Mouse (Mus musculus) embryonic facial prominence, embryonic 15.5 days (tissue): ENCODE measurements at regions not wholly inside any gene's neighbourhood (a gene's known extent, or its start where the extent isn't known, plus 50 kb on each side); places are given as distances from the start of the nearest gene placed in this dataset.

ENCODE experiments used
- ATAC-seq: fragments of 200-750 bp; cut with Nextera tagmentation; 2 replicates; pipeline ENCODE4 v1.8.0; 2017; ENCODE audit warnings: low read depth, moderate TSS enrichment; ENCODE audit not compliant: insufficient number of reproducible peaks, low FRiP score, low TSS enrichment
- H3K27ac ChIP-seq: fragments of 300-500 bp; sonication (generic); replicated peaks from 2 replicates; pipeline ENCODE4 v1.5.1; 2015; ENCODE audit warnings: mild to moderate bottlenecking, inconsistent platforms
- H3K27me3 ChIP-seq: fragments of 300-500 bp; sonication (generic); 2 replicates; pipeline ENCODE4 v1.6.1; 2015; ENCODE audit warnings: inconsistent platforms
- H3K36me3 ChIP-seq: fragments of 300-500 bp; sonication (generic); 2 replicates; pipeline ENCODE4 v1.6.1; 2015; ENCODE audit warnings: mild to moderate bottlenecking, inconsistent platforms
- H3K4me1 ChIP-seq: fragments of 300-500 bp; sonication (generic); 2 replicates; pipeline ENCODE4 v1.6.1; 2015; ENCODE audit warnings: inconsistent platforms
- H3K4me2 ChIP-seq: fragments of 300-500 bp; sonication (generic); replicated peaks from 2 replicates; pipeline ENCODE4 v1.6.1; 2015; ENCODE audit warnings: mild to moderate bottlenecking, inconsistent platforms
- H3K4me3 ChIP-seq: fragments of 300-500 bp; sonication (generic); replicated peaks from 2 replicates; pipeline ENCODE4 v1.5.1; 2015; ENCODE audit warnings: mild to moderate bottlenecking, inconsistent platforms
- H3K9ac ChIP-seq: fragments of 300-500 bp; sonication (generic); 2 replicates; pipeline ENCODE4 v1.6.1; 2015; ENCODE audit warnings: inconsistent platforms
- H3K9me3 ChIP-seq: fragments of 300-500 bp; sonication (generic); replicated peaks from 2 replicates; pipeline ENCODE4 v1.6.1; 2016; ENCODE audit warnings: inconsistent platforms
- WGBS: fragments of 180-500 bp; shearing (Covaris S2); methylation state at CpG from one replicate; pipeline ENCODE4 v1.1.7; 2015; 5-methylcytosine and 5-hydroxymethylcytosine counted together

DNA sequence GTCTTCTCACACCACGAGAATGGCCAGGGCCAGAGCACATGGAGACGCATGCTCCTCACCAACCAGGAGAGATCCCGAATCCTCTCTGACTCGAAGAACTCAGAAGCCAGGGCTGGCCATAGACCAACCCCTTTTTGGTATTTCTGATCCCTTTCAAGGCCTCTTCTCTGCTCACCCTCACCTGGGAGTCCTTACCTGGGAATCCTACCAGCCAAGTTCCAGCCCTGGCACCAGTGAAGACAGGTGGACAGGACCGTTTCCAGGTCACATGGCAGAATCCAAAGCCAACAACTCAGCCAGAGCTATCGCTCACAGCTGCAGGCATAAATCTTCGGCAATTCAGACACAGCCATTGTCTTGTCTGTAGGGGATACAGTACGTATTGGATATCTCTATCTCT is 626.2 kb upstream of the Fam19a5 start:
- peaks cover 7% of the 10 kb centered on the region; the same call in 1 of the 2 replicates for H3K4me1 ChIP-seq
- no peak for ATAC-seq
- no peaks in the 10 kb centered on the region for H3K27me3 ChIP-seq
- WGBS: 89% methylated on average over 8 of the region's 8 CpGs
- H3K9me3 ChIP-seq: no peaks in the 10 kb centered on the region
- H3K36me3 ChIP-seq: no peaks in the 10 kb centered on the region
- no peak overlapping the region for H3K4me2 ChIP-seq
- H3K27ac ChIP-seq: no peak overlapping the region
- H3K9ac ChIP-seq: no peak overlapping the region
- H3K4me3 ChIP-seq: no peak overlapping the region

DNA sequence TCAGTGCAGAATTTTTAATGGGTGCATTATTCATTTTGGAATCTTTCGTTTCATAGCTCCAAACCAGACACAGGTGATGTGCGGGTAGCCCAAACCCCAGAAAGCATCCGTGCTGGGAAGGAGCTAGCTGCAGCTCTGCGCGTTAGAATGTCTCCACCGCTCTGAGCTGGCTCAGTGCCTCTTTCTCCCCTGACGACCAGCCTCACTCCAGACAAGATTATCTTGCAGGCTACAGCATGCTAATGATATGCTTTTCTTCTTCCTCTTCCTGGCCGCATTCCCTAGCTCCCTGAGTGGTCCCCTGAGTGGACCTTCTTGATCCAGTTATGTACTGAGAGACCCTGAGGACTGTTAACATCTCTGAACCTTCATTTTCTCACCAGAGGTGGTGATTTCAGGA is 624.4 kb upstream of the Fam19a5 start:
- H3K9me3 ChIP-seq: no peaks in the 10 kb centered on the region
- no peaks in the 10 kb centered on the region for H3K27me3 ChIP-seq
- H3K4me1 ChIP-seq: peaks cover 7% of the 10 kb centered on the region; the same call in 1 of the 2 replicates
- no peak for ATAC-seq
- no peak overlapping the region for H3K4me2 ChIP-seq
- H3K27ac ChIP-seq: no peak overlapping the region
- 31% methylated on average over 8 of the region's 8 CpGs for WGBS
- no peak overlapping the region for H3K9ac ChIP-seq
- no peak overlapping the region for H3K4me3 ChIP-seq
- no peaks in the 10 kb centered on the region for H3K36me3 ChIP-seq

DNA sequence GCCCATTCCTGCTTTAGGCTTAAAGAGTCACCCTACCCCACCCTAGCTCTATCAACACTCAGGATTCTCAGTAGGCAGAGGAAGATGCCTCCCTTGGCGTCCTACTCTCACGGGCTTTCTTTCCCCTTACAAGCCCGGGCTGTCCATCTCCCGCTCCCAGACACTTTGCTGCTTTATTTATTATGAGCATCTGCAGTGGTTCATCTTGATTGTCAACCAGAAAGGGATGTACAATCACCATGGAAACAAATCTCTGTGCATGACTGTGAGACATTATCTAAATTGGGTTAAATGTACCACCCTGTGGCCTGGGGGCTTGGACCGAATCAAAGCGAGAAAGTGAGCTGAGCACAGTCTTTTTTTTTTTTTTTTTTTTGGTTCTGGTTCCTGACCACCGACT is 623.9 kb upstream of the Fam19a5 start:
- H3K4me3 ChIP-seq: no peak overlapping the region
- H3K4me2 ChIP-seq: no peak overlapping the region
- no peaks in the 10 kb centered on the region for H3K9me3 ChIP-seq
- 15% methylated on average over 7 of the region's 7 CpGs for WGBS
- ATAC-seq: no peak
- H3K27me3 ChIP-seq: no peaks in the 10 kb centered on the region
- H3K36me3 ChIP-seq: no peaks in the 10 kb centered on the region
- H3K27ac ChIP-seq: no peak overlapping the region
- peaks cover 7% of the 10 kb centered on the region; the same call in 1 of the 2 replicates for H3K4me1 ChIP-seq
- no peak overlapping the region for H3K9ac ChIP-seq

DNA sequence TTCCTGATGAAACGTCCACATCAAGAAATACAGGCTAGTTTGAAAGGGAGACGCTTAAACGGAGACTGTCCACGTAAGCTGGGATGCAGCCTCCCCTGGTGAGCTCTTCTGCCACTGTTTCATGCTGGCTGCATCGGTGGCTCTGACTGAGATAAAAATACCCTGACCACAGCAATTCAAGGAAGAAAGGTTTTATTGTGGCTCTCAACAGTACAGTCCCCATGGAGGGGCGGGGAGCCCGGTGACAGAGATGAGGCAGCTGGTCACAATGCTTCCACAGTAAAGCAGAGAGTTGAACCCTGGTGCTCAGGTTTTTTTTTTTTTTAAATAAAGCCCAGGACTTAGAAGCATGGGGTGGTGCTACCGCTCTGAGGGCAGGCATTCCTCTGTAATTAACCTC is 622.7 kb upstream of the Fam19a5 start:
- Histone ChIP-seq H3K4me3 (no peak overlapping the region), H3K9ac (no peak overlapping the region), H3K36me3 (no peaks in the 10 kb centered on the region), H3K4me1 (peaks cover 7% of the 10 kb centered on the region; the same call in 1 of the 2 replicates), H3K9me3 (no peaks in the 10 kb centered on the region), H3K27me3 (no peaks in the 10 kb centered on the region), H3K4me2 (no peak overlapping the region), H3K27ac (no peak overlapping the region)
- WGBS: 7% methylated on average over 8 of the region's 8 CpGs
- no peak for ATAC-seq

DNA sequence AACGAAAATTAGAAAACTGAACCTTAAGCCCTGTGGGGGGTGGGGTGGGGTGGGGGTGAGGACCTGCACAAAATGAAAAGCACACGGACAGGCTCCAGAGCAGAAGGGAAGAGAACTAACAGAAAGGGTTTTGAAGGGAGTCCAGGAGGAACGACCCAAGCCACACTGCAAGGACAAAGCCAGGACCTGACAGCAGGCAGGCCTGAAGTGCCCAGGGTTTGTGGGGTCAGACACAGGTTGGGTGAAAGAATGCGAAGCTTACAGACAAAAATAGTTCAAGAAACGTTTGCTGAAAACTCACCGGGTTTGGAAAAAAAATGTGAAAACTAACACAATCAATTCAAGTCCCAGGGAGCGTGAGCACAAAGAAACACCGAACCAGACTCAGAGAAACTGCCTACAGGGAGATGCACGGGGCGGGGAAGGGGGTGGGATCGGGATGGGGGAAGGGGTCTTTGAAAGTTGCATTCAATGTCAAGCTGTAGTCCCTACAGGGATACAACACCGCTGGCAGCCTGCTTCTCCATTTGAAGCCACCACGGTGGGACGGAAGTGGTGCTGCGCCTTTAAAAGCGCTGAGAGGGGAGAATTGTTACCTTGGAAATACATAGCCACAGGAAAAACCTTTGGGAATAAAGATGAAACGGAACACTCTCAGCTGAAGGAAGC is 618.9 kb upstream of the Fam19a5 start:
- H3K36me3 ChIP-seq: no peaks in the 10 kb centered on the region
- H3K27me3 ChIP-seq: no peaks in the 10 kb centered on the region
- ATAC-seq: no peak
- H3K9me3 ChIP-seq: no peaks in the 10 kb centered on the region
- H3K9ac ChIP-seq: no peak overlapping the region
- WGBS: 10% methylated on average over 17 of the region's 17 CpGs
- H3K27ac ChIP-seq: no peak overlapping the region
- H3K4me3 ChIP-seq: no peak overlapping the region
- peaks cover 7% of the 10 kb centered on the region; the same call in 1 of the 2 replicates for H3K4me1 ChIP-seq
- no peak overlapping the region for H3K4me2 ChIP-seq

DNA sequence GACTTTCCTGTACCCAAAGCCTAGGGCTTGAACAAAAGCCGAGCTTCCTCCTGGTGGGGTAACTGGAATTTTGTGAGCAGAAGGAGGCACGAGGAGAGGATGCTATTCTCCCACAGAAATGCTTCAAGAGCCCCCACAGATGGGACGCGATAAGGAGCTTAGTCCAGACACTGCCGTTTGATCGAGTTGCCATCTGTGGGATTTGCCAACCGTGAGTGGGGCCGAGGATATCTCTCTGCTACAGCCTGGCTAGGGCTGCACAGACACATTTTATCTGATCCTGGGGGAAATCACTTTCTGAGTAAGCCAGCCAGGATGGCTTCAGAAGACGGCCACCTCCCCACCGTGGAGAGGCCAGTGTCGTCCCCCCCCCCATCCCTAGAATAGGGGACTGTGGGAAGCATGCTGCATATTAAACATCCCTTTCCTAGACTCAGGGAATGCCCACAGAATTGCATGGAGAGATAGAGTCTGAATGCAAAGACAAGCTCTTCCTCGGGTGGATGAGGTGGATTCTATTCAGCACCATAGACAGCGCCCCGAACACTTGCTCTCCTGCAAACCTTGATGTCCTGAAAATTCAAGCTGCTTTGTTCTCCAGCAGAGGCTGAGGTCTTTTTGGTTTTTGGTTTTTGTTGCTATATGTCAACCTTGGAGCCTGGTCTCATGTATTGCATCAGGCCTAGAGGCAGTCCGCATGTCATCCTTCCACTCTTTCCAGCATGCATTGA is 611.6 kb upstream of the Fam19a5 start:
- no peaks in the 10 kb centered on the region for H3K36me3 ChIP-seq
- no peak overlapping the region for H3K27ac ChIP-seq
- ATAC-seq: no peak
- H3K4me3 ChIP-seq: no peak overlapping the region
- H3K27me3 ChIP-seq: no peaks in the 10 kb centered on the region
- H3K4me2 ChIP-seq: no peak overlapping the region
- H3K4me1 ChIP-seq: no peaks in the 10 kb centered on the region
- H3K9ac ChIP-seq: no peak overlapping the region
- 53% methylated on average over 15 of the region's 15 CpGs for WGBS
- no peaks in the 10 kb centered on the region for H3K9me3 ChIP-seq

DNA sequence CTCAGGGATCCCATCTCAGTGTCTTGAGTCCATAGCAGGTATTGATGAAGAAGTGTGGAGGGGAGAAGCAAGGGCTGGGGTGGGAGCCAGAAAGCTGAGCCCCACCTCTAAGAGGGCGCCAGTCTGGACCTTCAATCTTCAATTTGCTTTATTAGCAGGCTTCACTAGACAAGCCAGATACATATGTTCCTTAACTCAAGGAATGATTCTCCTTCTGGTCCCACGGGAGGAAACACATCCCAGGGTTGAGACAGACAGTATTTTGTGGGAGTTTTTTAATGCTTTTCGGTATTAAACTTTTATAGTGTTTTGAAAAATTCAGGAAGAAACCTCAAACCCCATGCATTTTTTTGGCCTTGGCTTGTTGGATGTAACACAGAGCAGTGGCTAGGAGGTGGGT is 606.7 kb upstream of the Fam19a5 start:
- H3K9me3 ChIP-seq: no peaks in the 10 kb centered on the region

DNA sequence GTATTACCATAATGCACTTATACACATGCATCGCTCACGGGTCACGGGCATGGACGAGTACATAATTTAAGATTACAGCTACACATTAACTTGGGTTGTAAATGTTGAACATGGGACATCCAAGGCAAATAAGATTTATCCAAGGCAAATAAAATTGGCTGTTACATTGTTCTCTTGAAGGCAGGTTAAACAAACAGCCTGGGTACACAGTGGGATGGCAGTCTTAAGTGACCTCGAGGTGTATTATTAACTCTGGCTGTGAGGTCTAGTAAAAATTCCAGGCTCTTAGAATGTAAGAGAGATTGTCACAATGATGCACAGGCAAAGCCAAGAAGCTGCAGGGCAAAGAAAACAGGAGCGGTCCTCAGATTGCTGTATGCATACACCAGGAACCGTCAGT is 599.6 kb upstream of the Fam19a5 start:
- Histone ChIP-seq H3K27me3 (no peaks in the 10 kb centered on the region), H3K4me3 (no peak overlapping the region), H3K4me2 (no peak overlapping the region), H3K4me1 (no peaks in the 10 kb centered on the region), H3K9me3 (no peaks in the 10 kb centered on the region), H3K36me3 (no peaks in the 10 kb centered on the region), H3K27ac (no peak overlapping the region), H3K9ac (no peak overlapping the region)
- WGBS: 81% methylated on average over 7 of the region's 7 CpGs
- no peak for ATAC-seq

More for the DNA sequence above, 606.7 kb upstream of the Fam19a5 start:
- no peaks in the 10 kb centered on the region for H3K27me3 ChIP-seq
- H3K4me2 ChIP-seq: no peak overlapping the region
- no peak overlapping the region for H3K27ac ChIP-seq
- no peaks in the 10 kb centered on the region for H3K36me3 ChIP-seq
- ATAC-seq: no peak
- no peaks in the 10 kb centered on the region for H3K4me1 ChIP-seq
- no peak overlapping the region for H3K9ac ChIP-seq
- no peak overlapping the region for H3K4me3 ChIP-seq
- 77% methylated on average over 3 of the region's 3 CpGs for WGBS

DNA sequence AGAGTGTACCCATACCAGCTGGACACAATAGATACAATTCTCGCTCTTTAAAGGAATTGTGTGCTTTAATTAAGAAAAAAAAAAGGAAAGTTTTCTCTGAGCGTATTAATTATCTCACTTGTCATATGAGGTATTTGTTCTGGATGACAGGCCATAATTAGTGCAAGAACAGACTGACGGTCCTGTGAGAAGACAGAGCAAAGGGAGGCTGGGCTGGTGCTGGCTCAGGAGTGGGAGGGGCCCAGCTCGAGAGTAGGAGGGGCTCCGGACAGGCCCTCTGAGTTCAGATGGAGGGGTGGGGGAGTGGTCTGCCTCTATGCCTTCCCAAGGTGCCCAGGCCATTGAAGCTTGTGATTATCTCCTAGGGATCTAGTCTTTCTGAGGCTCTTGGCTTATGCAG is 591.5 kb upstream of the Fam19a5 start:
- Histone ChIP-seq H3K27me3 (no peaks in the 10 kb centered on the region), H3K4me2 (no peak overlapping the region), H3K4me3 (no peak overlapping the region), H3K27ac (no peak overlapping the region), H3K9ac (no peak overlapping the region), H3K9me3 (no peaks in the 10 kb centered on the region), H3K4me1 (no peaks in the 10 kb centered on the region), H3K36me3 (no peaks in the 10 kb centered on the region)
- 54% methylated on average over 5 of the region's 5 CpGs for WGBS
- no peak for ATAC-seq

DNA sequence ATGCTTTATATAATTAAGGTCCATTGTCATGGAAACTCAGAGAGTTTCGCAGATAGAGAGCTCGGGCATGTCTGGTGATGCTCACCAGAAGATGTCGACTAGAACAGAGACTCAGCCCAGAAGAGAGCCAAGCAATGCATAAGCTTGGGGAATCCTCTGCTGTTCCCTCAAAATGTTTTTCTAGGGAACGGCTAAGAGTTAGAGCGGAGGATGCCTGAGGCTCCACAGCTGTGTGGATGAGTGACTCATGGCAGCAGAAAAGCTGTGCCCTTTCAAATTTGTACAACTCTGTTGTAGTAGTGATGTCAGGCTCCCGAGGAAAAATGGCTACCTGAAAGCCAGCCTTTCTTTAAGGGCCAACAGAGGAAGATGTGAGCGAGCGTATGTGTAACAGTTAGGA is 586.2 kb upstream of the Fam19a5 start:
- 78% methylated on average over 8 of the region's 8 CpGs for WGBS
- Histone ChIP-seq H3K36me3 (no peaks in the 10 kb centered on the region), H3K27me3 (no peaks in the 10 kb centered on the region), H3K4me2 (no peak overlapping the region), H3K4me1 (no peaks in the 10 kb centered on the region), H3K27ac (no peak overlapping the region), H3K4me3 (no peak overlapping the region), H3K9me3 (no peaks in the 10 kb centered on the region), H3K9ac (no peak overlapping the region)
- ATAC-seq: no peak

DNA sequence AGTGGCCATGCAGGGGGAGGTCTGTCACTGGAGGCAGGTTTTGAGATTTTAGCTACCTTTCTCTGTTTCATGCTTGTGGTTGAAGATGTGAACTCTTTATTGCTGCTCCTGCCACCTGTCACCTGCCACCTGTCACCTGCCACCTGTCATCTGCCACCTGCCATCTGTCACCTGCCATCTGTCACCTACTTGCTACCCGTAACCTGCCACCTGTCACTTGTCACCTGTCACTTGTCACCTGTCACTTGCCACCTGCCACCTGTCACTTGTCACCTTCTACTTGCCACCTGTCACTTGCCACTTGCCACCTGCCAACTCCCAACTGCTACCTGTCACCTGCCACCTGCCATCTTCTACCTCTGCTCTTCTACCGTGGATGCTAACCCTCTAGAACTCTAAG is 581.2 kb upstream of the Fam19a5 start:
- Histone ChIP-seq H3K9me3 (no peaks in the 10 kb centered on the region), H3K36me3 (no peaks in the 10 kb centered on the region), H3K27me3 (no peaks in the 10 kb centered on the region), H3K9ac (no peak overlapping the region), H3K4me3 (no peak overlapping the region), H3K27ac (no peak overlapping the region), H3K4me2 (no peak overlapping the region), H3K4me1 (no peaks in the 10 kb centered on the region)
- 83% methylated on average over 2 of the region's 2 CpGs for WGBS
- no peak for ATAC-seq

DNA sequence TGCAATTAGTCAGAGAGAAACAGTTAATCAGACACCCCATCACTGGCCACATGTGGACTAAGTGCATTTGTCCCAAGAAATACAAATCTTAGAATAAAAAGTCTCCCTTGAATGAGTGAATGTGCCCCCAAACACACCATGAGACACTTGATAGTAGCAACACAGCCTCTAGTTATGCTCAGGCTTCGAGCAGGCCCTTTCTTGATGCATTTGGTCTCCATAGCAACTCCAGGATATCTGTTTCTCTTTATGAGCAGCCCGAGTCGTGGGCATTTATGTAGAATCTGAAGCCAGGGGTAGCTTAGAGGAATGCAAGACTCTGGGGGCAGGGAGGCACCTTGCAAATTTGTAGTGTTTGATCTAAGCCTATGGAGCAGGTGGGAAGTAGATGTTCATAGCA is 580.6 kb upstream of the Fam19a5 start:
- no peak overlapping the region for H3K4me3 ChIP-seq
- WGBS: 20% methylated on average over 3 of the region's 3 CpGs

More for the DNA sequence above, 580.6 kb upstream of the Fam19a5 start:
- no peak overlapping the region for H3K27ac ChIP-seq
- no peak overlapping the region for H3K4me2 ChIP-seq
- H3K9me3 ChIP-seq: no peaks in the 10 kb centered on the region
- H3K27me3 ChIP-seq: no peaks in the 10 kb centered on the region
- no peak for ATAC-seq
- H3K9ac ChIP-seq: no peak overlapping the region
- no peaks in the 10 kb centered on the region for H3K4me1 ChIP-seq
- no peaks in the 10 kb centered on the region for H3K36me3 ChIP-seq
